Mouse (Mus musculus) fat pad, adult 2 months (tissue): ENCODE measurements around the gene Arhgap19.

Experiments used
- DNase-seq: peaks from one replicate; pipeline ENCODE4 v3.0.0-alpha.2; 2011; ENCODE audit warnings: low read depth, low spot score; ENCODE audit errors: extremely low read depth

Arhgap19 gene

DNA sequence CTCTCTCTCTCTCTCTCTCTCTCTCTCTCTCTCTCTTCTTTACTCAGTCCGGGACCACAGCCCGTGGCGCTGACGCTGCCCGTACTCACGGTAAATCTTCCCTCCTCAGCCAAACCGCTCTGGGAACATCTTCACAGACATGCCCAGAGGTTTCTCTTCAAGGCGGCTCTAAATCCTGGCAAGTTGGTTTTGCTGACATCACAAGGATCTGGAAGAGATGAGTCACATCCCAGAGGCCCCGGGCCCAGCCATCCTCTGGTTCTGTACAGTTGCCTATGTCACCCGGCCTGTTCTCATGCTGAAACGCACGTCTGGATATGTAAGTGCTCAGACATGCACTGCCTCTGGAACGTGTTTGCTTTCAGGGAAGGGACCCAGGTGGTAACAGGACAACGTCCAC lies 54.4 kb downstream of the Arhgap19 start:
- no peak for DNase-seq

DNA sequence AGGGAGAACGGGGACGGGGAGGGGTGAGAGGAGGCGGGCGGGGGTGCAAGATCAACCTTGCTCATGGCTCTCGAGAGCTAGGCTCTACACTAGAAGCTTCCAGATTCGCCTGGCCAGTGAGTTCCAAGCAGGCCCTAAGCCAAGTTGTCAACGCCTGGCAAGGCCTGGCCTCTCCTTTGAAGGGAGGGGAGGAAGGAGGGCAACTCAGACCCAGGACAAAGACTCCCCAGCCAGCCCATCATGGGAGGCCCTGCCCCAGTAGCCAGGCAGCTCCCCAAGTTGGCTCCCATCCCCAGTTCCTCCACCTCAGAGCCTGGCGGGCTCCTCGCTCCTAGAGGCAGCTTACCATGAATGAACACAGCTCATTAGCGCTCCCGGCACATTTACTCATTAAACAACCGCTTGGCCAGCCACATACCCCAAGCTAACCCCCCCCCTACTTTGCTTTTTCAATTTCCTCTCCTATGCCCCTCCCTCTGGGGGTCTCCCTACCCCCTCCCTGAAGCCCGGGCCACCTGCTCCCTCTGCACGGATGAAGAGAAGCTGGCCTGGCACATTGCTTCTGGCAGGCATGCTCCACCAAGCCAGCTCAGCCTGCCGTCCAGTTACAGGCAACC lies 55.8 kb downstream of the Arhgap19 start:
- no peak for DNase-seq

GRCm38 (mm10) chr19:41743396-41743795 lies 58.5 kb downstream of the Arhgap19 start, which contains the start of gene Slit1:
Gene Slit1, minus strand, starts transcription at chr19:41743665.
- DNase-seq: no peak

GRCm38 (mm10) chr19:41738896-41739295 lies 63.0 kb downstream of the Arhgap19 start:
- no peak for DNase-seq

GRCm38 (mm10) chr19:41738429-41738805 lies 63.4 kb downstream of the Arhgap19 start:
- no peak for DNase-seq

DNA sequence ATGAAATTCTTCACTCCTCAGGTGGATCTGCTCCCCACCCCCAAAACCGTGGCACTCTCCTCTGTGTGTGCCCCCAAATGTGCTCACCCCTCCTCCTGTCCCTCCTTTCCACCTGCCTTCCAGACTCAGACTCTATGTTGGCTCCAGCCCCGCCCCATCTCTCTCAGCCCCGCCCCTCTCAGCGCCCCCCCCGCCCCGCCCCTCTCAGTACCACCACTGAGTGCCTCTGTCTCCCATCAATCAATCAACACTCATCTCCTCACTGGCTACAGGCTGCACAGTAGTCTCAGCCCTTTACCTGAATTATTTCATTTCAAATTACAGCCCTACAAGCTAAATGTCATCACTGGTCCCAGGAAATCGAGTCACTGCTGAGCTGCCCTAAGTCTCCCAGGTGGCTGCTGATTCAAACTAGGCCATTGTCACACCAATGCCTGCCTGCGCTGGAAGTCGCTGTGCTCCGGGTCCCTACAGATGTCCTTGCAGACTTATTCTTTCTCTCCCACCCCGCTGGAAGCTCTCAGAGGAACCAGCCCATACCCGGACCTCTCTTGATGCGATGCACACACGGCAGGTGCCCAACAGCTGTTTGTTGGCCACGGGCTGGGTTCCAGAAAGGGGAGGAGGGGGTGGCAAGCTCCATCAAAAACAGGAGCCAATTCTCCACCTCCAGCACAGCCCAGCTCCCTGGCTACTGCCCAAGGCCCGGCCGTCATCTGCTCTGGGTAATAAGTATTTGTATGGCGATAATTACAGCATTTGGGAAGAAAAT lies 64.0 kb downstream of the Arhgap19 start:
- DNase-seq: no peak

GRCm38 (mm10) chr19:41734685-41735084 lies 67.2 kb downstream of the Arhgap19 start:
- no peak for DNase-seq

- no peak for DNase-seq
Measured at GRCm38 (mm10) chr19:41725491-41725890, 76.4 kb downstream of the Arhgap19 start.

DNA sequence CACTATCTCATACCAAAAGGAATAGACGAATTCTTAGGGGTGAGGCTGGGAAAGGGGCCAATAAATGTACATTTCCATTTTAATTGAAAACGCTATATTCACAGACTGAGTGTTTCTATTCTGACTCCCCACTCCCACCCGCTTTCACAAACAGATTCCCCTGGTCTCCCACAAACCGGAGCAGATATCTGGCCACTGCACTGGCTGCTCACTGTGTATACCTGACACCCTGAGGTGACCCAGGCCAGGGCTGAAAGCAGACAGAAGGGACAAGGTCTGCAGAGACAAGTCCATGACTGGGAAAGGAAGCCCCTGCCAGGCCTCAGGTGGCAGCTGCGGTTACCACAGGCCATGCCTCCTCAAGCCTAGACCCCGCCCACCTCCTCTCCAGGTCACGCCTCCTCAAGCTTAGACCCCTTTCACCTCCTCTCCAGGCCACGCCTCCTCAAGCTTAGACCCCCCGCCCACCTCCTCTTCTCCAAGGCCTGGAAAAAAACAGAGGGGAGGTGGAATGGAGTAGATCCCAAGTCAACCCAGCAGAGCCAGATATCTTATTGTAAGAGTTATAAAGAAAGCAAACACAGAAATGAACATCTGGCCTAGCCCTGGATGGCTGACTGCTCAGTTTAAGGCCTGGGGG lies 76.9 kb downstream of the Arhgap19 start:
- no peak for DNase-seq

DNA sequence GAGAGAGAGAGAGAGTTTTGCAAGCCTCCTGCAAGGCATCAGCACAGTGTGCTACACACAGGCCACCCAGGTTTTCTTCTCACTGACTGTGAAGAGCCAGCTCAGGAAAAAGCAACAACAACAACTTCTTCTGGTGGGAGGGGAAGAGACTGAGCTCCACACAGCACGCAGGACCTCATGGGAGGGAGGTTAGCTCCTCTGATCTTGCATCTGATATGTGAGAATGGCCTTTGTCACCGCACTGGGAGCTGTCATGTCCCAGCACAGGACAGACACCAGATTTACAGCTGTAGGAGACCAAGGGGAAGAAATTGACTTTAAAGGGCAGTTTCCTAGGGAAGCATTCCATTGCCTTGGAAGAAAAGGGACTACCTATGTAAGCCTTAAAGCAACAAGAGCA lies 78.5 kb downstream of the Arhgap19 start:
- no peak for DNase-seq

DNA sequence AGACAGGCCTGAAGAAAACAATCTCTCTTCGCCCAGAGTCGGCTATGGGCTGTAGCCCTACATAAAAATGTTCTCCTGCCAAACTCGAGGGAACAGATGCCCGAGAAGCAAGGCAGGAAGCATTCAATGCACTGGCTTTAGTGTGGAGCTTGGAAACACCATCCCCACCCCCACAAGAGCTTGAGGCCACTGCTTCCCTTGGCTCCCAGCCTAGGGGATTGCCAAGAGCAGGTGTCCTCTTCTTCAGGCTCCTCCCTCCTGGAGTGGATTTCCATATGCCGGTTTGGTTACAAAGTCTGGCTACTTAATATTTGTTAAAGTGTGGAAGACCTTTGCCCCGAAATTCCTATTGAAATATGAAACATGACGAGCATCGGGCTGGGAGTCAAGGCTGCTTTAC lies 82.4 kb downstream of the Arhgap19 start:
- no peak for DNase-seq
